Mouse (Mus musculus) cerebellum, adult 11-12 months (tissue): Measurements from ENCODE around the gene Abca9.

Source experiments
- DNase-seq: peaks from one replicate; pipeline ENCODE4 v3.0.0; 2022

The Abca9 gene

DNA sequence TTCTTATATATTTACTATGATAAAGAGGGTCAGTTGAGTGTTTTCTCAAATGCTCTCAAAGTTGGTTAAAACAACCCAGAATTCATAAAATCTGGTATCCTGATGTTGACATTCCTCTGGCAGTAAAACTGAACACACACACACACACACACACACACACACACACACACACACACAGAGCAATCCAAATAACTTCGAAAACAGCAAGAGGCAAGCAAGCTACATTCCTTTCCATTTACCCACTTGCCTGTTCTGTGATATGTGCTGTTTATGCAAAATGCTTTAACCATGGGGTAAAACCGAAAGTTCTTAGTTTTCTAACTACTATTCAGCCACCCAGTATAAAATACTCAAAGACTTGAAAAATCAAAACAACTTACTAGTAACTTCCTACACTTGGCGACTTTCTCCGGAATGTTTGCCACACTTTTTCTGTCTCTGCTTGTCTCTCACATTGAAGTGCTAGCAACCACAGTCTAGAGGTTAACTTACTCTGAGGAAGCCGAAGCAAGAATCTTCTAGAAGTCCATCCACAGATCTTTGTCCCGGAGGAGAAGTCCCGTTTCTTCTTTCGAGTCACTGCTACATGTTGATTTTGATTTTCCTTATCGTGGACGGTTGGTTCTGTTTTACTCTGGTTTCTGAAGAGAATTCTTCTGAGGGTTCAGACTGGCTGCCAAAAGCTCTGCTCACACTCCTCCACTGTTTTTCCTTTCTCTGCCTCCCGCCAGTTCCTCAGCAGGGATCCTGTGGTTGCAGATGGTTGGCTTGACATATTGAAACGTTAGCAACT, at the start of gene Abca9:
Abca9 (minus strand) TSS at position 738 of the 793 bp plus-strand sequence.
- DNase-seq, result peak; percentile 24

DNA sequence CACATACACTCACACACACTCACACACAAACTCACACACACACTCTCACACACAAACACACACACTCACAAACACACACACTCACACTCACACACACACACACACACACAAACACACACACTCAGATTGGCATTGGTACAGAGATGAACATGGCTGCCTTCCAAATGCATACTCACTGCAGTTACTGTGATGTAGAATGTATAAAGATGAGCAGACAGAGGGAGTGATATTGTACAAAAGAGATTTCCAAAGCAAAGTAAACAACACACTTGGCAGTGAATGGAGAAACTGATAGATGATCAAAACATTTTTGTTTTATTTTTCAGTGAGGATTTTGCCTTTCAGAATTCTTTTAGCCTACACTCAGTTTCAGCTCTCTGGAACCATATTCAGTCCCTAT, 49.1 kb upstream of the Abca9 start:
- DNase-seq, result no peak

DNA sequence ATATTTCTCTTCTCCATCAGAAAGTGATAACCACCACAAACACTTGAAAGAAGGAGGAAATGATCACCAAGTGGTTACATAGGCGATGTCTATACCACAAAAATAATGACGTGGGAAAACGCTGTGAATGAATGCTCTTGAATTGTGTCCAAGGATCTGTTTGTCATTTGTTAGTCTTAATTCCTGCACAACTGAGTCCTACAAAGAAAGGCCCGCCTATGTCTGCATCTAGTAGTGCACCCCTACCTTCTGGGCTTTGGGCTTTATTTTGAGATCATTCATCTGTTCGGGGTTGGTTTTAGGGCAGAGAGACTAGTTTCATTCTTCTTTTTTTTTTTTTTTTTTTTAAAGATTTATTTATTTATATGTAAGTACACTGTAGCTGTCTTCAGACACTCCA, 35.9 kb upstream of the Abca9 start:
- no peak for DNase-seq

DNA sequence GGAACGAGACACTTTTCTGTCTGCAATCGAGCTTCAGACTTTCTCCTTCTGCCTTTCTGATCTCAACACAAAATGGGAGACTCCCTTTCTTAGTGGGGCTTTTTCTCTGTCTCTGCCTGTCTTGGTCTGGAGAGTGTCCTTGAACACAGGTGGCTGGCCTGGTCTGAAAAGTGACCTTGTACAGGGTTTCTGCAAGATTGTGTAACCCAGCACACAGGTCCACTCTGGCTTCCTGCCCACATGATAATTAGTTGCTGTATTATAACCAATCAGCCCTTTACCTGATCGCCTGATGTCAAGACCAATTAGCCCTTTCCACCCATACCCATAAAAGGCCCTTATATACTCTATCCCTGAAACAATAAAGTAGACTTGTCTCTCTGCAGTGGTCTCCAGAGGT, 30.9 kb upstream of the Abca9 start:
- no peak for DNase-seq

DNA sequence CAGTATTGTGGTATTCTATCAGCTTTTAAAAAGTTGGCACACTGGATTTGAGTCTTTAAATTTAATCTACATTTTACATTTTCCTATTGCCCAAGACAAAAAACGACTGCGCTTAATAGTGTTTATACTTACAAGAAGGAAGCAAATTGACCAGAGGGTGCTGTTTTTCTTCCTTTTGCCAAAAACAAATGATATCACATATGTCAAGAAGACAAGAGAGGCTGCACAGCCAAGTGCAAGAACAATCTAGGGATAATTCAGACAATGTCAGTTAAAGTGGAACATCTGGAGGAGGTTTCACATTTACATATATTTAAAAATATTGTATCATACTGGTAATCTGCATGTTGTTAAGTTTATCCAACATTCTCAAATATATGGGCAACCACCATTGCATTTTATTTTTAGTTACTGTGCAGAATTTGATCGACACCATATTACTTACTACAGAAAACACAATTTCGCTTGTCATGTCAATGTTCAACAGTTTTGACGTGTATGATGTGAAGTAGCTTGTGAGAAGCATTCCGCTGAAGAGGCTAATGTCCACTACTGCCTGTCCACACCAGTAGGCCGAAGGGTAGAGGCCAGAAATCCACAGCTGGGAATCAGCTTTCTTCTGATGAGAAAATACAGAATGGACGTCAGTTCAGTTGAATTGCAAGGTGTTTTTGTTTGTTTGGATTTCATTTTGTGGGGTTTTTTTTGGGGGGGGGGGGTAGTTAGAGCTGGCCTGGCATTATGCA, 28.7 kb upstream of the Abca9 start:
- DNase-seq, result no peak

DNA sequence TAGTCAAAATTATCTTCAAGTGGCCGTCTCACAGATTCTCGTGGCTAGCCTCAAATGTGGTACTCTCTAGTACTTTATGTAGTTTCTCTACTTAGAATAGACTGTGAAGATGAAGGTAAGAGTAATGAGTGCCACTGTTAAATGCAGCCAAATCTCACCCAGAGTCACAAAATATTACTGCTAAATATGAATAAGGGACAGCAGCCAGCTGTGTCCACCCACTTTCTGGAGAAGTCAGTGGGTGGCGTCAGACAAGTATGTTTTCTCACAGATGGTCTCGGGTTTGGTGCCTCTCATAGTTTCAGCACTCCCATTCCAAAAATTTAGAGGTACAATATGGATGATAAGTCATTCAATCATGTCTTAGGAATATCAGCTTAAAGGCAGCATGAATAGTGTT, 27.3 kb upstream of the Abca9 start:
- no peak for DNase-seq

DNA sequence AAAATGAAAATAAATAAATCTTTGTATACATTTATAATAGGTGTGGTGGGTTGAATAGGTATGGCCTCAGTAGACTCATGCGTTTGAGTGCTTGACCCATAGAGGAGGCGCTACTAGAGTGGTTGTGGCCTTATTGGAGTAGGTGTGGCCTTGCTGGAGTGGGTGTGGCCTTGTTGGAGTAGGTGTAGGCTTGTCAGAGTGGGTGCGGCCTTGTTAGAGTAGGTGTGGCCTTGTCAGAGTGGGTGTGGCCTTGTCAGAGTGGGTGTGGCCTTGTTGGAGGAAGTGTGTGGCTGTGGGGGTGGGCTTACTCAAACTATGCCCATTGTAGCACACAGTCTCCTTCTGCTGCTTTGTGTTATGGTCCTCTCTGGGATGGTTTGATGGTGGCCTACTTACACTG, 3.2 kb upstream of the Abca9 start:
- no peak for DNase-seq

DNA sequence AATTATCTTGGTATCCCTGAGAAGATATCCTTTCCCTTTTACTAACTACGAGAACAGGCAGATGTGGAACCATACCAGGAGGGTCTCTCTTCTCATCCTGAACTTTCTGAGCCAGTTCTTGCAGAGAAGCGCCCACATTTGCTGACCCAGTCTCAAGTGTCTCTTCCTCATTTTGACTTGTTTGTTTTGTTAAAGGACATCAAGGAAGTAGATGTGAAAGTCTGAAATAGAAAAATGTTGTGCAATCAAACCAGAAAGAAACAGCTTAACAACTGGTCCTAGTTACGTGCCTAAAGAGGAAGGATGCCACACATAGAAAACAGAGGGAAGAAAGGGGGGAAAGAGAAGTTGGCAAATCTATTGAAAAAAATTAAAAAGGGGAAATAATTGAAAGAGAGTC, 2.2 kb downstream of the Abca9 start:
- no peak for DNase-seq

DNA sequence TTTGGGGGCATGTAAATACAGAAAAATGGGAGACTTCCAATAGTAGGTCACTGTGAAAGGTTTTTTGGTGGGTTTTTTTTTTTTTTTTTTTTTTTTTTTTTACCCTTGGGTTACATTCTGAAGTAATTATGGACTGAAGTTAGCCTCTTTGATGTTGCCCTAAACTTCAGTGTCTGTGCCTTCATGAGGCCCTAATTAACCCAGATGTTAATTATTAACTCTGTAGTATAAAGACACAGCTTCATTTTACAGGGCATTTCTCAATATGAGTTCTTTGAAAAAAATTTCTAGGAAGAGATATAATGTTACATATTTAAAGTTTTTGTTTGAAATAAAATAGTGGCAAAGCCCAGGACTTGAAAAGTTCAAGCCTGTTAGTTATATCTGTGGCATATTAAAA, 2.6 kb downstream of the Abca9 start:
- DNase-seq, result no peak

DNA sequence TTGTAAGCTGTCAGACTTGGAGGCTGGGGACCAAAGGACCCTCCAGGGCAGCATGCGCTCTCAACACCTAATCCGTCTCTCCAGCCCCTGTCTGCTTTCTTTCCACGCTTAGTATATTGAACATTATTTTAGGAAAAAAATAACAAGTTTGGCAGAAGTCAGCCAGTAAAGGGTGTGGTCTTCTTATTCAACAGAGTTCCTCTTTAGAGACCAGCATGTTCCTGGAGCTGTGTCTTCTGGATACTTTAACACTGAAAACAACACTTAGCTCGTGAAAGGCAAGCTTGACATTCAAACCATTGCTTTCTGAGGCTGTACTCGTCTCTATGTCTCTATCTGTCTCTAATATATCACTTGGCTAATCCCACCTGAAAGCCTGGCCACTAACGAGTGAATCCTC, 10.9 kb downstream of the Abca9 start:
- no peak for DNase-seq

DNA sequence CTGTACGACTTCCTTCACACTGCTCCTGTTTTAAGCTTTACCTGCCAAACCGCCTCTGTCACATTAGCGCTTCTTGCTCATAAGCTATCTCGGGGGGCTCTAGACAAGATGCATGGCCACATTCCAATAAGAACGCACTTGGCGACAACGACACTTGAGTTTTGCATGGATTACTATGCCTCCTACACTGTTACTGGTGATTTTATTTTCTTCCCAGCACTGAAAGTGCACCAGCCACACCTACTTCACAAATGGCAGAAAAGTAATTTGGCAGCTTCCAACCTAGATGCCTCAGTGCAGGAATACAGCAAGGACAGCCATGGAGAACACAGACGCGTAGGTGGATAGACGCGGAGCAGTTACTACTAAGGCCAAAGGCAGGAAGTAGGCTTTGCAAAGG, 12.0 kb downstream of the Abca9 start:
- DNase-seq, result no peak

DNA sequence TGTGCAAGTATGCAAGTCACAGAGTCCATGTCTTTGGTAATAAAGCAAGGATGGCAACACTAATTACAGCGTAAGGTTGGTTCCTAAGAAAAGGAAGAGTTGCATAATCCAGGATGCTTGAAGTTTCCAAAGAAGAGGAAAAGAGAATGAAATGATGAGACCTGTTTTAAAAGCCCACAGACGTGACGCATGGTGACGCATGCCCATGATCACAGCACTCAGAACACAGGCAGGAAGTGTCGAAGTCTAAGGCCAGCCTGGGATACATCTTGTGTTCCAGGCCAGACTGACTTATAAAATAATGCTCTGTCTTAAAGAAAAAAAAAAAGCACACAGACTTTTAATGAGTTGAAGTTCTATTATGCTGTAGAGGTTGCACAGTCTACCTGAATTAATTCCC, 20.4 kb downstream of the Abca9 start:
- no peak for DNase-seq

DNA sequence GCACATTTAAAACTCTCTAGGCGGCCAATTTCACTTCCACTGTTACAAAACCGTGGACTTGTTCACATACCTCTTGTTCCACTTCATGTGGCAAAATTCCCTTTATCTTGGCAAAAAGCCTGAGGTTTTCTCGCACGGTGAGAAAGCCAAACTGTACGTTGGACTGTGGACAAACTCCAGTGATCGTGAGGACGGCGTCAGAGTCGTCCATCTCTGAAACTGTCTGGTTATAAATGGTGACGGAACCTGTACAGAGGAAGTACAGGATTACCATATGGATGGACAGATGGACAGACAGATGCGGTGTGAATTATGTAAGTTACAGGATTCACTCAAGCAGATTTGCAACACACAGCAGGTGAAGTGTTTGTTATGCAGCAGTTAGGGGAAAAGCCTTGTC, 22.6 kb downstream of the Abca9 start:
- no peak for DNase-seq

DNA sequence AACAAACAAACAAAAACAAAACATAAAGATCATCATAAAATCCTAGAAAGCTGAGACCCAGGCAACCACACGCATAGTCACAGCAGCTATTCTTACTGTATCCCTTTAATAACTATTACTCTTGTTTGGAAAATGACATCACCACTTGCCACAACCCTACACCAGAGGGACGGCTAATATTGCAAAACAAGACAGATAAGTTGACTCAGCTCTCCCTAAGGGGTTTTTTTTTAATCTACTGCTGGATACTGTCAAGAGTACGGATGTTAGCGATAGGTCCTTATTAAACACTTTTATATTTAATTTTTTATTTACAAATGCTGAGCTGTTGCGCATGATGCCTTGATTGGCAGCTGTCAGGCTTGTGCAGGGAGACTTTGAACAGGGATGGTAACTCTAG, 37.2 kb downstream of the Abca9 start:
- no peak for DNase-seq

DNA sequence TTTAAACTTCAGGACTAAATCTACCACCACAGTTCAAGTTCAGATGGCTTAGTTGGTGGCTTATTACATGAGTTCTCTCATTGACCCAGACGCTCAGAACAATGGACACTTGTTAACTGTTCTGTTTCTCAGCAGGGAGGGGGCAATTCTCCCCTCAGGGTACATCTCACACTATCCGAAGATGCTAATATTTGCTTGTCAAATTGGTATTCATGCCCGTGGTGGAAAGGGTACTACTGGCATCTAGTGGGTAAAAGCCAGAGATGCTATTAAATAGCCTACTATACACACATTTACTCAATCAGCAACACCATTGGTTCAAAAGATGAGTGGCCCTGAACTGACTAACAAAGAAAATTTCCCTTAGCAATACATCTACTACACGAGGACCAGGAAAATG, 56.9 kb downstream of the Abca9 start:
- no peak for DNase-seq

DNA sequence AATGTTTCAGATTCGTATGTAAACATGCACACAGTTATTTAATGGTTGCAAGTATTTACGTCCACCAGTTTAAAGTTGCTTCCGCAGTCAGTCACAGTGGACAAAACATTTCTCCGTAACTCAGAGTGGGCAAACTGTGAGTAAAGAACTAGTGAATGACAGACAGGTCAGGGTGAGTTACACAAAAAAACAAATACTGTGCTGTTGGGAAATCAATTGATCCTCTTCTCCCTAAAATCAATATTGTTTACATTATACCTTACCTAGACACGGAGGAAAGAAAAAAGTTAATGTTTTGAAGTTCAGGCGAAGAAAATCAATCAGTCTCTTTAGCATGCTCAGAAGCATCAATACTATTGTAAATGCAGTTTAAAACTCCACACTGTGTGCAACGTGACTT, 66.6 kb downstream of the Abca9 start:
- no peak for DNase-seq

DNA sequence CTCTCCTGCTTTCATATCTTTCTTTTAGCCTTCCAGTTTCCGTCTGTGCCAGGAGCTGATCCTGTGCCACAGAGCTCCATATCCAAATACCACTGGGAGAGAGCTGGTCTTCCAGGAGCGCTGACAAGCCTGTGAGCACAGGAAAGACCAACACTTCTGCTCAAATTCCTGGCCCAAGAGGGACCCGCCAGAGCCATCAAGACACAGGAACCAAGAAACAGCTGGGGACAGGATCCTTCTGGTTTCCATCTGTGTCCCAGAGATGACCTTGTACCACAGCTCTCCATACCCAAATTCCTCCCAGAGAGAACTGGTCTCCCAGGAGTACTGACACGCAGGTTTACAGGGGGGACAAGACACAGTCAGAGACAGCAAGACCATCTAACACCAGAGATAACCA, 69.1 kb downstream of the Abca9 start:
- no peak for DNase-seq

DNA sequence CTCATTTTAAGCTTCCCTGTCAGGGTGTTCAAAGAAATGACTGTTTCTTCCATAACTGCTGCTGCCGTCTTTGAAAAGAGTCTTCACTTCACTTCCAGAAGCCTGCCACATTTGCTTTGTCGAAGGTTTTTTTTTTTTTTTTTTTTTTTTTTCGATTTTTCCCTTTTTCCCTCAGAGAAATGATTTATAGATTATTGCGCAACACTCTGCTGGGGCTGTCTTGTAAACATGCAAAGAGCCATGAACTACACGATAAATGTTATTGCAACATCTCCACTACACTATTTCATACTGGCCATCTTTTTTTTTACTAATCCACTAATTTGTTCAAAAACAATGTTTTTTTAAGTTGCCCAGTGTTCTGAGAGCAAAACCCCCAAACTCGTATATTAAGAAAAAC, 70.5 kb downstream of the Abca9 start:
- no peak for DNase-seq

DNA sequence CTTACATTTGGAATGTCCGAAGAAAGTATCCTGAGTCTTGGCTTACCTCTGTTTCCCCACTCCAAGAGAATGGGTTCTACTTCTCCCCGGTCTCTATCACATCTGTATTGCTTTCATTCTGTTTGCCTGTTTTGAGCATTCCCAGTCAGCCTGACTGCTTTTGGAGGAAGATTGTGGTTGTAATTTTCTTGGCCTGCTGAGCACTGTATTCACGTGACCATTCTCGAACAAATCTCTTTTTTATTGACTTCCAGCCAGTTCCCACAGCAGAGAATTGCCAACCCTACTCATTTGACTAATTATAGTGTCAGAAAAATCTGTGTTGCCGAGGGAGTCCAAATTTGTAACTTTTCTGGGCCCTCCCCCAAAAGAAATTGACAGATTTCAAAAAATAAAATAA, 72.1 kb downstream of the Abca9 start, which contains the start of gene Abca8a:
Abca8a (minus strand) TSS at position 121 of the 400 bp plus-strand sequence.
- no peak for DNase-seq

DNA sequence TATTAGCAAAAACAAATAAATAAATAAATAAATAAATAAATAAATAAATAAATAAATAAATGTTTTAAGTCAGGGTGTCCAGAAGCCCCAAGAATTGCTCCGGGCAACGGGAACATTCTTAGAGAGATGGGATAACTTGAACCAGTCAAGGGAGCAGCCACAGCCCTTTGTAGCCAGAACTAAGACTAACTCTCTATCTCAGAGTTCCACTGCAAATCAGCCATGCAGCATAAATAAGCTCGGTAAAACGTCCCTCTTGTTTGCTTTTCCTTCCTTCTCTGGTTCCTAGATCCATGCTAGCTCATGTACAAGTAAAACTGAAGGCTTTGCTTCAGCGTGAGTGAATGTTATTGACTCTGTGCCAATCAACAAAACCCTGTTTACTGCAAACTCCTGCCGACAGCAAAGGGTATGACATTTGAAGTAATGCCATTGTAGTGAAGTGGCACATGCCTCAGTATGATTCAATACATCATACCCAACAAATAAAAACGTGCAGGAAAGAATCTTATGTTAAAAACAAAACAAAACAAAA, 73.1 kb downstream of the Abca9 start:
- no peak for DNase-seq

DNA sequence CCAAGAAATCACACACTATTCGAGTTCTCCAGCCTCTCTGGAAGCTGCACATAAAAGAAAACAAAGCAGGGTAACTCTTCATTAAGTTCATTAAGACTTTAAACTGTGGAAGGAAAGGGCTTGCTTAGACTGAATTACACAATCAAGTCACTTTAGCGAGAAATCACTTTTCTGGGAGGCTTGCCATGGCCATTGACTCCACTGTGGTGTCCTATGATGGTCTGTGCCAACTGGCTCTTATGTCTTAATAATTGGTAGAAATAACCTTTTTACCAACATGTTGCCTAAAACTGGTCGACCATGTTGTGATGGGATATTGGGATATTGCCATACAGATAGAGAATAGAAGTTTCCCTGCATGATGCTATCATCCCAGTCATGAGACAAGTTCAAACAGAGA, 73.8 kb downstream of the Abca9 start:
- DNase-seq, result no peak

DNA sequence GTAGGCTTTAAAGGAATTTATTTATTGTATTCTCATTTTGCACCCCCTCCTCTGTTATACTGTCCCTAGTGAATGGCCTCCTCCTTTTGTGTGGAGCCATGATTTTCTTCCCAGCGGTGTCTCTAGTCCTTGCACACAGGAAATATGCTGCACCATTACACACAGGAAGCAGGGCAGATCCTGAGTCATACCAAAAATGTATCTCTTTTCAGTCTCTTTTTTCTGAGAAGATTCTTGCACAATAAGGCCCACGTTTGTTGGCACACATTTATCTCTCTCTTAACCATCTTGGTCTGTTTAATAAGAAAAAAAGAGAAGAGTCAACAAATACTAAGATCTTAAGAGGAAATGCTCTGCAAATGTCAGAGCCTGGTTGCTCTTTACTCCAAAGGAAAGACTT, 76.7 kb downstream of the Abca9 start:
- no peak for DNase-seq

DNA sequence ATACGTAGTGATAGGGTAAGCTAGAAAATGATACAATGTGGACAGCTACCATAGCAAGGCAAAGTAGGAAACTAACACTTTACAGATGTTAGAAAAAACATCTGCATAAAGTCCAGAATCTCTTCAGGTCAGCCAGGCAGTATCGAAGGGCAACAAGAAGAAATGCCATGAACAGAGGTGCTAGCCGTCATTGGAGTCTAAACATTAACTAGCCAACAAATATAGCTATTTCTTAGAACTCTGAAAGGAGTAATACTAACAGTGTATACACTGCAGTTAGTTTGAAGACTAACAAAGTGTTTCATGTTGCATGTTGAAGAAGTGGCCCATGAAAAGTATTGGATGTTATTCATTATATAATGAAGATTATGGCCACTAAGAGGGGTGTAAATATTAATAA, 95.8 kb downstream of the Abca9 start:
- DNase-seq, result no peak

DNA sequence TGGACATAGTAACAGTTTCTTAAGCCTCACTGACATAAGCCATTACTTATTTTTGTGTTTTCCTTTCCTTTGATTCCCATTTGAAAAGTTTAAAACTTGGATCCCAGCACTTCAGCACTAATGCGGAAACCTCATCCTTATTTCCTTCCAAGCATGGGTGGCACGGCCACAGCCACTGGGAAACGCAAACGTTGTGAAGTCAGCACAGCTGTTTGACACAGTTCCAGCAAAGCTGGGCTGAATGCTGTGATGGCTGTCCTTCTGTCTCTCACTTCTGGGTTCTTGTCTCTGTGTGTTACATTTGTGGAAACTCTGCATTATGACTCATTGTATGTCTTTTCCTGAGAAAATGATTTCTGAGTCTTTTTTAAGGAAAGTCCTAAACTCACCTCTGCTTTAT, 107.0 kb downstream of the Abca9 start:
- no peak for DNase-seq
